Mouse (Mus musculus) layer of hippocampus, adult 11-12 months (tissue): ENCODE results near the gene Tmem242.

Experiments used
- DNase-seq: peaks from one replicate; pipeline ENCODE4 v3.0.0; 2022; ENCODE audit warnings: low spot score

Tmem242 gene

GRCm38 (mm10) chr17:5416518-5416917, 23.5 kb downstream of the Tmem242 start:
- no peak for DNase-seq

GRCm38 (mm10) chr17:5414041-5414440, 26.0 kb downstream of the Tmem242 start:
- DNase-seq: no peak

GRCm38 (mm10) chr17:5413350-5413749, 26.7 kb downstream of the Tmem242 start:
- no peak for DNase-seq

DNA sequence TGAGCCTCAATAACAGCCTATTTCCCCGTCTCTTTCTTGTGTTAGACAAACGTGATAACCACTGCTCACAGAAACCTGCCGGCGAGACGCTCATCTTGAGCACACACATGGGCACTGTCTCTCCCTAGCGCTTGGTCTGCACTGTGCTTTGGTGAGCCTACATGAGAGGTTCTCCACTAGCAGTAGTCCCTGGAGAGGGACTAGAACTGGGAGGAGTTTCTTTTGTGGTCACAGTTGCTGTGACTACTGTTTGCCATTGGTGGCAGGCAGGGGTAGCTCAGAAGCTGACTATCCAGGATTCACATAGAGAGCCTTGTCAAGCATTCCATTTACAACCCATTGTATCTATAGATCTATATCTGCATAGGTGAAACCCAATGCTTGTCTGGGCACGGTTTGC, 27.3 kb downstream of the Tmem242 start:
- DNase-seq: no peak

DNA sequence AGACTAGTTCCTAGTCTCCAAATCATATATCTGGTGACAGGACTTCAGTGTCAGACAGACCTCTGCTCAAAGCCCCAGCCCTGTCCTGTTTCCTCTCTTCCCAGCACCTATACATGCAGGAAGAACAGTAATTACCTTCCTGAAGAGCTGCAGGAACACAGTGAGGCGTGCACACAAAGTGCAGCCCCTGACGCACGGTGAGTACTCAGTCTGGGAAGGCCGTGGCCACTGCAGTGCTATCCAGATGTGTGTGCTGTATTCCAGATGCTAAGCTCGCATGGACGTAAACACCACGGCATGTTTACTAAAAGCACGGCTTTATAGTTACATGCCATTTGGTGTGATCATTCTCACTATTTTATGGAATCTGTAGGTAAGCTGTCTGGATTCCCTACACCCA, 27.8 kb downstream of the Tmem242 start:
- DNase-seq: no peak

- DNase-seq: no peak
These were observed 28.9 kb downstream of the Tmem242 start for GRCm38 (mm10) chr17:5411205-5411604.

DNA sequence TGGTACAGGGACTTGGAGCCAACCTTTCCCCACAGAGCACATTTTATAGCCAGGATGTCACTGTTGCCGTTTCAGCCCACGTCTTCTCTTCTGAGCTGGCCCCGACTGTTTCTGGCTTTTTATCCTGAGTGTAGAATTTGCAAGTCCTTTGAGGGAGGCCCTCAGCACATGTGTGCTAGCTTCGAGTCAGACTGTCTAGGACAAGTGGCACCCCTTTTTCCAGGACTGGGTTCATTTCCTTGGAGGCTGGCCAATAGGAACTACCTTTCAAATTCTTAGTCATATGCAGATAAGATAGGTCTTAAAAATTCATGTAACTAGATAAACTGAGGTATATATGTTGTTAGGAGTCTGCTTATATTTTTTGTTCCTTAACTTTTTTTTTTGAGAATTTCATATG, 29.7 kb downstream of the Tmem242 start:
- no peak for DNase-seq

- DNase-seq: no peak
These were observed 33.0 kb downstream of the Tmem242 start for GRCm38 (mm10) chr17:5407030-5407429.

GRCm38 (mm10) chr17:5406566-5406965, 33.5 kb downstream of the Tmem242 start:
- no peak for DNase-seq

- no peak for DNase-seq
These were observed 36.2 kb downstream of the Tmem242 start for GRCm38 (mm10) chr17:5403885-5404284.

DNA sequence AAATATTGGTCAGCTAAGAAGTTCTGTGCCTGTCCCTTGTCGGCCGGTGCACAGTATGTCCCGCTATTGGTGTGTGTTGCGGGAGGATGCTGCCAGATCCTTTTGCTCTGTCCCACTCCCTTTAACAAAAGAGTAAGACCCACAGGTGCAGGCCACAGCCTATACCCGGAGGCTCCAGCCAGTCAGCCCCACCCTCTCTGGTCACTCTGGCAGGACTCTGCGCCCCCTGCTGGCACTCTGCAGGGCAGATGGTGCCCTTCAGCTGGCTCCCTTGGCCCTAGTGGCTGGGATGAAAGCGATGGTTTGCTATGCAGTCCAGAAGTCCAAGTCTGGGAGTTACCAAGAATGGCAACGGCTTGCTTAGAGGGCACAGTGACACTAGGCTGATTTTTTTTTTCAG, 37.4 kb downstream of the Tmem242 start:
- DNase-seq: peak; percentile 78

DNA sequence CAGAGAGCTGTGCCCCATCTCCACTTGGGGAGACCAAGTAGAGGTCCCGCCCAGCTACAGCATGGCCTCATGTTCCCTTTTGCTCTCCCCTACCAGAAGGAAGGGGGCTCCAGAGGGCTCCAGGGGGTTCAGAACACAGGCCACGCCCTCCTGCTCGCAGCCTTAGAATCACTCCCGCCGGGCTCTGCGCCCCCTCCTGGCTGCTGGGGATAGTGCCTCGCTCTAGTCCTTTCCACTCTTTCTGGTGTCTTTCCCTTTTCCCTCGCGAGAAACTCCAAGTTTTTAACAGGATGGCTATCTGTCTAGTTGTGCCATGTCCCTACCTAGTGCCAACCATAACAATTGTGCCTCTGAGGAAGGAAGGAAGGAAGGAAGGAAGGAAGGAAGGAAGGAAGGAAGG, 38.0 kb downstream of the Tmem242 start:
- peak; percentile 68 for DNase-seq

DNA sequence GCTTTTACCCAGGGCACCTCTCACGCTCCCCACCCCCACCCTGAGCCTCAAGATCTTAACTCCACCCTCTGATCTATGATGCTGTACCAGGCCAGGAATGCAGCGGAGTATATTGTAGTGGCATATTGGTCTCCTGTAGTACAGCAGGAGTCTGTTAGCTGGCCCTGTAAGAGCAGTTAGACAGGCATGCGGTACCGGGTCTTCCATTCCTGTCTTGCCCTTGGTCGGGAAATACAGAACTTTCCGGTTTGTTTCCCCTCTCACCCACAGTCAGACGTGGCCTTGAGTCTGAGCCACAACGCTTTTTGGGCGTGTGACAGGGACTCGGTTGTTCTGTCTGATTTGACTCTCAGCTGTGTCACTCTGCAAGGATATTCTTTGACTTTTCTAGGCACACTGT, 38.8 kb downstream of the Tmem242 start:
- no peak for DNase-seq

DNA sequence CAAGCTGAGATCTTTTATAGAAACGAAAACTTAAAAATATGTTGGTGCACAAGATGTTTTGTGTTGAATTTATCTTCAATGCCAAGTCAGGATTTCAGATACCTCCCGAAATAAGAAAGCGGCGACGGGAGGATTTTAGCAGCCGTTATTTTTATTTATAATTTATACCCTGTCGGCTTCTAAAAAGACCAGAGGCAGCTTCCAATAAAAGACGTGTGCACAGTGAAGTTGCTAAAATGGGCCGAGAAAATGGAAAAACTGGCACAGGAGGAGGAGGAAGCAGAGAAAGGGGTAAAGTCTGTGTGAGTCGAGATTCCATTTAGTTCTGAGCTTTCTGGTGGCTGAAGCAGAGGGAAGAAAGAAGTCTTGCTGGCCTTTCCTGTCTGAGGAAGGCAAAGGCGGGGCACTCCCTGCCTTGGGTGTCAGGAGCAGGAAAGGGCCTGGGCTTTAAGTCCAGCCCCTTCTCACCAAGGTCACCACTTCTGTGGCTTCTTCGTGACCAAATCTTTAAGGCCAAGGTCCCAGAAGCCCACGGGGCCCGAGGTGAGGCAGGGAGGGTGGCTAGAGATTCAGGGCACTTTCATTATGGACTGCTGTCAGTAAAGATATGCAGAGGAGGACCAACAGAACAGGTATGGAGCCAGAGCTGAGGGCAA, 39.5 kb downstream of the Tmem242 start:
- DNase-seq: no peak

DNA sequence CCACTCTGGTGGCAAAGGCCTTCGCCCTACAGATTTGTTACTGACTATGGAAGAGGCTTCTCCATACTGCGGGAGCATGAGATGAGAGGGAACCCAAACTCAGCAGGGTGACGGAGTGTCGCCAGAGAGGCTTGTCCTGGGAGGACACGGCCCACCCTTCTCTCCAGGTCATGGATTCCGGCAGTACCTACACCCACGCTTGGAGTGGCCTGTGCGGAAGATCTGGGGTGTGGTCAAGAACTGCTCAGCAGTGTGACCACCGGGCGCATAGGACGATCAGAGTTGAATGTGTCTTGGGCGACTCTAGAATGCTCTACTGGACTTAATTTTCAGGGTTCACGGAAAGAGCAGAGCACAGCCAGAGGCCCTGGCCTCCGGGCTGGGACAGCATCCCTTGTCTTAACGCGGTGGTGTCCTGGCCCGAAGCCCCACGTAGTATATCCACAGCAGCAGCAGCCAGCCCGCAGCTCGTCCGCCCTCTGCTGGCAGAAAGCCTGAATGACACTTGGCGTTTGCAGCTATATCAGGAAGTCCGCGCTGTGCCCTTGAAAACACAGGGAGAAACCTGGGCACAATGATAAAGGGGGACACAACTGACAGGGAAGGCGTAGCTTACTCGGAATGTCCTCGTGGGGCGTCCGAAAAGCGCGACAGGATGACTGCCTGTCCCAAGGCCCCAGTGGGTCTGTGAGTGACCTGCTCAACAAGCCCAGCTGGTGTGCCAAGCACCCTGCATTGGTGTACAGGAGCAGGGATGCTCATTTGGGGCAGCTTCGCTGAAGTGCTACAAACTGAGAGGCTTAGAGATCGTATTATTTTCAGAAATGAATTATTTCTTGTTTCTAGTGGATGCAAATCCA, 42.7 kb downstream of the Tmem242 start:
- peak; percentile 90 for DNase-seq

DNA sequence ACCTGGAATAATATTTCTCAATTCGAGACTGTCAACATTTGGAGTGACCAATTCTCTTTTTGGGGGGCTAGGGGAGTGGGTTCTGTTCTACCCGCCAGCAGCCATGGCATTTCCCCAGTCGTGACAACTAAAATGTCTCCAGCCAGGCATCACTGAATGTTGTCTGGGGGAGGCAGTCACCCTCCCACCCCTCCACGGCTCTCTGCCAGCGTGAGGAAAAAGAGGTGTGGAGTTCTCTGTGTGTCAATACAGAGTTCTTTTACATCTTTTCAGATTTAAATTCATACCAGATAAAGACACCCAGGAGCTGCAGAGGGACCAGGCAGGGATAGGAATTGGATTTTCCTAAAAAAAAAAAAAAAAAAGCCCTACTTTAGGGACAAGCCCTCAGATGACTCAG, 43.8 kb downstream of the Tmem242 start:
- no peak for DNase-seq

- DNase-seq: no peak
These were observed 44.4 kb downstream of the Tmem242 start for GRCm38 (mm10) chr17:5395454-5396205.

DNA sequence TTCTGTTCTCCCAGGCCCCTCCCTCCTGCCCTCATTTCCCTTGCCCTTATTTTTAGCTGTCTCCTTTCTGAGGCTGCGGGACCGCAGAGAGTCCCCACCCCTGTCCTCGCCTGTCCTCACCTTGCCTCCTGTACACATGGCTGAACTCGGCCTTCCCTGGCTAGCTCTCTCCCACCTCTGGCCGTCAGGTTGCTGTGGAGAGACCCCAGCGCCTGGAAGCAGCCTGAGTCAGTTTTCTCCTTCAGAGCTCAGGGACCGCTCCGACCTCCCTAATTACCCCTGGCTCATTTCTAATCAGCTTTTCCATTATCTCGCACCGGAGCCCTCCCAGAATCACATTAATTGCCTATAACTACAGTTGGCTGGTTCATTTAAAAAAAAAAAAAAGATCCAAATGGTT, 49.4 kb downstream of the Tmem242 start:
- no peak for DNase-seq

GRCm38 (mm10) chr17:5388351-5388750, 51.7 kb downstream of the Tmem242 start:
- DNase-seq: no peak

DNA sequence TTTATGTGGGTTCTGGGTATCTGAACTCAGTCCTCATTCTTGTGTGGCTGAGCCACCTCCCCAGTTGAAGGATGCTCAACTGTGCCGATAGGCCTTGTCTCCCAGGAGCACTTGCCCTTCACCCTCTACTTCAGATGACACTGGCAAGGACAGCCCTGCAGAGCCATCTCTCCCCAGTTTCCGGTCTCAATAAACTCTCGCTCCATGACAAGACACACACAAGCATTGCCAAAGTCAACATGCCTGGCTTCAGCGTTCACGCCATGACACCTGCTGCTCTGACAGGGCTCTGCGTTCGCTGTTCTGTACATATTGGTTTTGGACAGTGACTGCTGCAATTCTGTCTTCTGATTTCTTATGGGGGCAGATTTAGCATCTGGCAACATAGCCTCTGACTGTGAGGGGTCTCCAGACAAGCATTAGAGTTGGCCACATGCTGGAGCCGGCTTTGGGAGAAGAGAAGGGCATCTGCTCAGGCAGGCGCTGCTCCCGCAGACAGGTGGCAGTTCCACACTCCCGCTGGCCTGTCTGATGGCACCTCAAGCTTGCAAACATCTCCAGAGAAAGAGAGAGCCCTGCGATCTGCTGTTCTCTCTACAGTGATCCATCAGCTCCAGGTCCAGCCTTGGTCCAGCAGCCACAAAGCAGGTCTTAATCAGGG, 53.0 kb downstream of the Tmem242 start:
- no peak for DNase-seq

DNA sequence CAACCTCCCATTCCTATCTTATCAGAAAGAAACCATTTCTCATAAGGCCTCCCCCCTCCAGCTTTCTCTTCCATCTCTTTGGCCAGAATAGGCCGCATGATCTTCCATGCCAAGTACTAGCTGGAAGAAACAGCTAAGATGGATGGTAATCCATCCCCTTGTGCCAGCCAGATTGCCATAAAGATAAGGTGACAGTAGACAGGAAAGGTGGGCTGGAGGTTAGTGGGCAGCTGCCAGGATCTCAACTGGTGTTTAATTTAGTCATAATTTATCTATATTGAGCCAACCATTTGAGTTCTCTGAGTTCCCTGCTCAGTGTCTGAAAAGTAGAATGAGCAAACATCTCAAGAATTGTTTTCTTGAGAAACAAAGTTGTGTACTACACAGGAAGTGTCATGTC, 54.4 kb downstream of the Tmem242 start:
- no peak for DNase-seq

- DNase-seq: no peak
These were observed 62.1 kb downstream of the Tmem242 start for GRCm38 (mm10) chr17:5377930-5378310.
